Mouse (Mus musculus) CH12.LX (cell line): ENCODE results near the gene Arl15. TPM values are rescaled to one million over a fixed set of nuclear protein-coding genes. Genes with fewer than 3 reads are reported as not detected.

Experiments used
- DNase-seq: peaks from one replicate; pipeline ENCODE4 v3.0.0-alpha.2; 2013; ENCODE audit errors: extremely low read depth
- H3K27ac ChIP-seq: 2 replicates; pipeline ENCODE4 v1.5.1; 2012; ENCODE audit warnings: low read depth, mild to moderate bottlenecking, control low read depth, moderate library complexity; ENCODE audit not compliant: insufficient read depth
- H3K27me3 ChIP-seq: replicated peaks from 2 replicates; pipeline ENCODE3; 2012; ENCODE audit warnings: inconsistent platforms
- H3K36me3 ChIP-seq, 2 experiments: replicated peaks in 1 of 2; 2 replicates each; pipeline versions ENCODE3 to v1.6.1; 2012; ENCODE audit warnings: inconsistent platforms in 1 of 2, low read length in 1 of 2, mild to moderate bottlenecking in 1 of 2, mixed read lengths in 1 of 2, moderate library complexity in 1 of 2; ENCODE audit not compliant: control insufficient read depth in 1 of 2, insufficient read depth in 1 of 2
- H3K4me1 ChIP-seq, 2 experiments: 2 replicates each; pipeline ENCODE4 v1.6.1; 2012; ENCODE audit warnings: inconsistent platforms in 1 of 2, moderate library complexity in 1 of 2; ENCODE audit not compliant: insufficient read depth in 2 of 2, control insufficient read depth in 1 of 2
- H3K4me2 ChIP-seq: 2 replicates; pipeline ENCODE4 v1.6.1; 2012; ENCODE audit warnings: low read depth, mild to moderate bottlenecking, control low read depth; ENCODE audit not compliant: poor library complexity, insufficient read depth, severe bottlenecking
- H3K4me3 ChIP-seq, 3 experiments: fragments of 150-350 bp in 1 of 3; sonication (generic) in 1 of 3; replicated peaks in 1 of 3; 2 replicates each; pipeline versions ENCODE3 to v1.5.1; 2011 to 2012; ENCODE audit warnings: low read depth in 2 of 3, low read length in 2 of 3, mild to moderate bottlenecking in 2 of 3, moderate library complexity in 2 of 3, control low read depth in 1 of 3, improper control_type of control experiment in 1 of 3, inconsistent platforms in 1 of 3, mixed read lengths in 1 of 3; ENCODE audit not compliant: poor library complexity in 1 of 3
- H3K79me2 ChIP-seq: replicated peaks from 2 replicates; pipeline ENCODE4 v1.6.1; 2012; ENCODE audit warnings: mild to moderate bottlenecking, moderate library complexity; ENCODE audit not compliant: control insufficient read depth, poor library complexity, insufficient read depth, severe bottlenecking; ENCODE audit errors: extremely low read depth
- H3K9ac ChIP-seq: 2 replicates; pipeline ENCODE4 v1.6.1; 2012; ENCODE audit warnings: low read depth, mild to moderate bottlenecking, control low read depth, moderate library complexity; ENCODE audit not compliant: insufficient read depth
- H3K9me3 ChIP-seq: replicated peaks from 2 replicates; pipeline ENCODE3; 2012; ENCODE audit warnings: low read length, inconsistent platforms, mixed read lengths
- BHLHE40 ChIP-seq: IDR thresholded peaks from 2 replicates; pipeline ENCODE4 v1.6.1; 2011; ENCODE audit warnings: mild to moderate bottlenecking, low read depth, low read length, improper control_type of control experiment
- CHD2 ChIP-seq: IDR thresholded peaks from 2 replicates; pipeline ENCODE4 v1.6.1; 2011; ENCODE audit warnings: low read length, improper control_type of control experiment
- CTCF ChIP-seq, 2 experiments: IDR thresholded peaks in 1 of 2; conservative IDR thresholded peaks in 1 of 2; 2 replicates each; pipeline ENCODE4 v1.5.1; 2011 to 2012; ENCODE audit warnings: low read depth in 2 of 2, low read length in 2 of 2, improper control_type of control experiment in 1 of 2, inconsistent platforms in 1 of 2, mild to moderate bottlenecking in 1 of 2, moderate library complexity in 1 of 2
- E2F4 ChIP-seq: IDR thresholded peaks from 2 replicates; pipeline ENCODE4 v1.6.1; 2011; ENCODE audit warnings: low read depth, low read length, improper control_type of control experiment; ENCODE audit not compliant: insufficient replicate concordance
- ELF1 ChIP-seq: IDR thresholded peaks from 2 replicates; pipeline ENCODE4 v1.6.1; 2014; ENCODE audit warnings: low read depth, mild to moderate bottlenecking, inconsistent platforms, low read length, improper control_type of control experiment
- EP300 ChIP-seq: IDR thresholded peaks from 2 replicates; pipeline ENCODE4 v1.6.1; 2011; ENCODE audit warnings: low read length, improper control_type of control experiment
- GABPA ChIP-seq: IDR thresholded peaks from 2 replicates; pipeline ENCODE4 v1.6.1; 2012; ENCODE audit warnings: low read depth, low read length, improper control_type of control experiment, inconsistent platforms; ENCODE audit not compliant: insufficient replicate concordance
- IRF4 ChIP-seq: IDR thresholded peaks from 2 replicates; pipeline ENCODE4 v1.6.1; 2014; ENCODE audit warnings: low read depth, mild to moderate bottlenecking, inconsistent platforms, low read length, improper control_type of control experiment
- JUN ChIP-seq: IDR thresholded peaks from 2 replicates; pipeline ENCODE4 v1.6.1; 2011; ENCODE audit warnings: low read depth, mild to moderate bottlenecking, low read length, improper control_type of control experiment, moderate library complexity; ENCODE audit not compliant: insufficient read depth
- JUND ChIP-seq: conservative IDR thresholded peaks from 2 replicates; pipeline ENCODE4 v1.6.1; 2011; ENCODE audit warnings: low read depth, low read length, improper control_type of control experiment
- KAT2A ChIP-seq: IDR thresholded peaks from 2 replicates; pipeline ENCODE4 v1.6.1; 2012; ENCODE audit warnings: low read length, improper control_type of control experiment, inconsistent platforms; ENCODE audit not compliant: insufficient replicate concordance
- MAFK ChIP-seq: IDR thresholded peaks from 2 replicates; pipeline ENCODE4 v1.6.1; 2011; ENCODE audit warnings: low read length, improper control_type of control experiment; ENCODE audit not compliant: insufficient replicate concordance
- MAX ChIP-seq: IDR thresholded peaks from 2 replicates; pipeline ENCODE4 v1.6.1; 2011; ENCODE audit warnings: low read length, improper control_type of control experiment
- MEF2A ChIP-seq: IDR thresholded peaks from 2 replicates; pipeline ENCODE4 v1.6.1; 2014; ENCODE audit warnings: low read depth, mild to moderate bottlenecking, inconsistent platforms, low read length, improper control_type of control experiment, borderline replicate concordance
- MYC ChIP-seq: IDR thresholded peaks from 2 replicates; pipeline ENCODE4 v1.6.1; 2011; ENCODE audit warnings: low read depth, mild to moderate bottlenecking, improper control_type of control experiment, low read length
- NELFE ChIP-seq: IDR thresholded peaks from 2 replicates; pipeline ENCODE4 v1.6.1; 2011; ENCODE audit warnings: low read depth, low read length, improper control_type of control experiment
- POLR2A ChIP-seq: IDR thresholded peaks from 2 replicates; pipeline ENCODE4 v1.6.1; 2011; ENCODE audit warnings: low read depth, mild to moderate bottlenecking, improper control_type of control experiment, low read length
- POLR2AphosphoS2 ChIP-seq: IDR thresholded peaks from 2 replicates; pipeline ENCODE4 v1.6.1; 2011; ENCODE audit warnings: low read depth, low read length, improper control_type of control experiment
- RAD21 ChIP-seq: IDR thresholded peaks from 2 replicates; pipeline ENCODE4 v1.6.1; 2011; ENCODE audit warnings: low read depth, mild to moderate bottlenecking, low read length, improper control_type of control experiment, moderate library complexity
- SIN3A ChIP-seq: IDR thresholded peaks from 2 replicates; pipeline ENCODE4 v1.6.1; 2012; ENCODE audit warnings: low read length, improper control_type of control experiment, inconsistent platforms
- TCF12 ChIP-seq: IDR thresholded peaks from 2 replicates; pipeline ENCODE4 v1.6.1; 2014; ENCODE audit warnings: low read depth, mild to moderate bottlenecking, inconsistent platforms, low read length, improper control_type of control experiment
- UBTF ChIP-seq: IDR thresholded peaks from 2 replicates; pipeline ENCODE4 v1.6.1; 2012; ENCODE audit warnings: low read depth, mild to moderate bottlenecking, inconsistent platforms, low read length, improper control_type of control experiment, moderate library complexity
- USF2 ChIP-seq: conservative IDR thresholded peaks from 2 replicates; pipeline ENCODE4 v1.6.1; 2011; ENCODE audit warnings: low read depth, low read length, improper control_type of control experiment
- ZKSCAN1 ChIP-seq: IDR thresholded peaks from 2 replicates; pipeline ENCODE4 v1.6.1; 2012; ENCODE audit warnings: low read depth, inconsistent platforms, low read length, improper control_type of control experiment, borderline replicate concordance
- ZMIZ1 ChIP-seq: IDR thresholded peaks from 2 replicates; pipeline ENCODE4 v1.6.1; 2012; ENCODE audit warnings: low read depth, mild to moderate bottlenecking, inconsistent platforms, low read length, improper control_type of control experiment
- ZNF384 ChIP-seq: IDR thresholded peaks from 2 replicates; pipeline ENCODE4 v1.6.1; 2012; ENCODE audit warnings: low read depth, low read length, improper control_type of control experiment, inconsistent platforms
- dilution Hi-C: fragments of 300-500 bp; cut with MboI; formaldehyde crosslinking; loops from 2 replicates; pipeline ENCODE4 v1.14.3; 2020; ENCODE audit warnings: low sequenced_read_pairs; ENCODE audit not compliant: extremely low pct_unique_long_range_greater_than_20kb, extremely low pct_ligation_motif_present
- in situ Hi-C: fragments of 300-500 bp; cut with MboI; formaldehyde crosslinking; loops from 3 replicates; pipeline ENCODE4 v1.14.3; 2019; ENCODE audit warnings: low sequenced_read_pairs, low pct_ligation_motif_present, low pct_unique_long_range_greater_than_20kb, mixed read lengths
- polyA plus RNA-seq: library from polyadenylated mRNA; unstranded; fragments of >175 nt; gene quantifications from 2 replicates; pipeline ENCODE4 v1.2.1, GENCODE M21; 2012; ENCODE audit warnings: low read depth; ENCODE audit not compliant: insufficient read length
- total RNA-seq, 2 experiments: library from RNA; depleted of rRNA; stranded (reverse); fragments of 300-350 nt in 1 of 2; fragments of >200 nt in 1 of 2; gene quantifications; 2 replicates each; pipeline ENCODE4 v1.2.3; 2012 to 2014

Gene Arl15
- total and polyA plus RNA-seq, 3 experiments = 2.2 to 5.2 (median 4.8) TPM

- no peaks in the 10 kb centered on the region for H3K27me3 ChIP-seq
- dilution Hi-C loops = no loop called here
- peaks cover 0 to 8% of the 10 kb centered on the region in 2 experiments; a peak in 2 of 4 replicates for H3K4me1 ChIP-seq
- no peaks in the 10 kb centered on the region for H3K9me3 ChIP-seq
- no peaks in the 10 kb centered on the region for H3K79me2 ChIP-seq
- DNase-seq = no peak
- no peak overlapping the region for H3K4me2 ChIP-seq
- TF ChIP-seq POLR2AphosphoS2 (no peak), TCF12 (no peak), MAFK (no peak), JUND (no peak), ZNF384 (no peak), MAX (no peak), USF2 (no peak), CHD2 (no peak), CTCF (conservative IDR thresholded peaks at IDR 0.05 in 1 of 2, IDR thresholded peaks at IDR 0.05 in 1 of 2; ENCODE audit: low read depth in 2 of 2, low read length in 2 of 2) (no peak), KAT2A (no peak), IRF4 (no peak), MYC (no peak)
- TF ChIP-seq, all 38 proteins: peak for 0
- in situ Hi-C loops = loop anchor here (25.0 kb wide), 2 partner anchors 192 to 408 kb away; no protein-coding TSS in a partner anchor
- Histone ChIP-seq H3K9ac (no peak overlapping the region), H3K4me3 (no peak overlapping the region), H3K27ac (no peak overlapping the region), H3K36me3 (peaks cover 0 to 5% of the 10 kb centered on the region in 2 experiments)
These were observed 284.5 kb downstream of the Arl15 start for GRCm38 (mm10) chr13:114078851-114079250.

GRCm38 (mm10) chr13:114079751-114080150 lies 285.4 kb downstream of the Arl15 start:
- DNase-seq = no peak
- Histone ChIP-seq H3K4me1 (peaks cover 0 to 17% of the 10 kb centered on the region in 2 experiments; a peak in 2 of 4 replicates), H3K4me2 (no peak overlapping the region), H3K79me2 (no peaks in the 10 kb centered on the region), H3K27me3 (no peaks in the 10 kb centered on the region), H3K4me3 (no peak overlapping the region), H3K27ac (no peak overlapping the region), H3K36me3 (peaks cover 0 to 5% of the 10 kb centered on the region in 2 experiments), H3K9ac (no peak overlapping the region), H3K9me3 (no peaks in the 10 kb centered on the region)
- dilution Hi-C loops (no loop called here), in situ Hi-C loops (loop anchor here (25.0 kb wide), 2 partner anchors 192 to 408 kb away; no protein-coding TSS in a partner anchor)
- TF ChIP-seq ZMIZ1 (no peak), NELFE (no peak), BHLHE40 (no peak), SIN3A (no peak), E2F4 (no peak), IRF4 (no peak), CTCF (conservative IDR thresholded peaks at IDR 0.05 in 1 of 2, IDR thresholded peaks at IDR 0.05 in 1 of 2; ENCODE audit: low read depth in 2 of 2, low read length in 2 of 2) (no peak), UBTF (no peak), MEF2A (no peak), ELF1 (no peak), GABPA (no peak), KAT2A (no peak), EP300 (no peak), ZNF384 (no peak), POLR2A (no peak), ZKSCAN1 (no peak), RAD21 (no peak), CHD2 (no peak), USF2 (no peak), JUN (no peak)
